8 mouse cellular contexts compared by ENCODE assay signal in the genomic region with DNA sequence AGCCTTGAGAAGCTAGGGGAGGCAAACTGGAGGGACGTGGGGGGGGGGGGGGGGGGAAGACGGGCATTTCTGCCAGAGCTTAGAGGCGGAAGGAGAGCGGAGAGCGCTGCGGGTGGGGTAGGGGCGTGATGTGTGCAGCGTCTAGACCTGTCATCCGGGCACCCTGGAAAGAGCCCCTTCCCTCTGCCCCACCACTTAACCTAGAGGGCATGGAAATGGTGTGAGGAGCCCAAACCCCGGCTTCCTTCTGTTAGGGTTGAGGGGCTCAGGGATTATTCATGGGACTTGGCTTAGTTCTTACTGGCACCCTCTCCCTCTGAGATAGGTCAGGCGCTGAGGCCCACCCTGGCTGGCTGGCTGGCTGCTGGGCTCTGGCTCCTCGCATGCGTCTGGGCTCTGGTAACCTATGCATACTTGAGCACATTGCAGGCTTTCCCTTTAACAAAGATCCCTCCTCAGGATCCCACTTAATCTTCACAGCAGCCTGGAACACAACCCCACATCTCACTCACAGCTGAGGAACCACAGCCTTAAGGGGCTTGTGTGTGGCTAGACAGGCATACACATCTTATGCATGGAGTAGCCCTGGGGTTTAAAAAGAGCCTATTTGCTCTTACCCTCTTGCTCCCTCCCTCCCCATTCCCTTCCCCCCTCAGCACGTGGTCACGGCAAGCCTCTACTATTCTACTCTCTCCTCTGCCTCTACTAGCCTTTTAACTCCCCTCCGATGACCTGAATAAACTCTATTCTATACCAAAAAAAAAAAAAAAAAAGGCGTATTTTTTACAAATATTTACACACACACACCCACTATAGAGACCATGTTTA. TPM values are rescaled to one million over a fixed set of nuclear protein-coding genes. Genes with fewer than 3 reads are reported as not detected.
A peak's percentile ranks its signal among the peaks of the same experiment; 100 is the strongest.
DNase-seq lines count a peak whose midpoint lies in the region; ATAC-seq and TF ChIP-seq lines count a peak whose summit lies in the region.

No protein-coding gene starts in this region.

- no peak overlapping the region for H3K4me3 ChIP-seq in gastrocnemius, adult 2 months
- no peak overlapping the region for H3K4me3 ChIP-seq in forebrain, embryonic 11.5 days (ENCODE audit: low read depth, low read length)
- H3K4me3 ChIP-seq in liver, embryonic 13.5 days (replicated peaks), result no peak overlapping the region

- WGBS in forebrain, embryonic 11.5 days, result 6% methylated on average over 16 of the region's 17 CpGs
- 40% methylated on average over 17 of the region's 17 CpGs for WGBS in liver, embryonic 13.5 days (ENCODE audit: insufficient replicate concordance)

- H3K36me3 ChIP-seq in forebrain, embryonic 11.5 days (ENCODE audit: control insufficient read depth, insufficient read depth, low read length), result no peaks in the 10 kb centered on the region
- H3K36me3 ChIP-seq in liver, embryonic 13.5 days, result no peaks in the 10 kb centered on the region

- no peak for DNase-seq in gastrocnemius, adult 2 months
- no peak for DNase-seq in gastrocnemius, adult 8-10 months (ENCODE audit: low spot score in 2 of 2)
- peak; percentile 91 for DNase-seq in A20 (ENCODE audit: low read depth, low spot score)
- peak; percentile 67 for DNase-seq in forebrain, embryonic 11.5 days (ENCODE audit: low spot score)
- DNase-seq in liver, embryonic 13.5 days, result no peak
- no peak for DNase-seq in urinary bladder, adult 18-20 months (ENCODE audit: low spot score in 2 of 2)
- DNase-seq in layer of hippocampus, postnatal 14 days (ENCODE audit: low spot score in 2 of 2), result no peak
- DNase-seq in adrenal gland, postnatal 25 days, result no peak

- no peak overlapping the region for H3K4me2 ChIP-seq in forebrain, embryonic 11.5 days (ENCODE audit: low read depth, low read length, severe bottlenecking)
- H3K4me2 ChIP-seq in liver, embryonic 13.5 days, result 0 out of 2 replicates have a peak overlapping the region, but pooled peaks have one; percentile 1

- H3K9ac ChIP-seq in forebrain, embryonic 11.5 days (ENCODE audit: low read length), result peak overlapping the region; percentile 74
- 0 out of 2 replicates have a peak overlapping the region, but pooled peaks have one; percentile 17 for H3K9ac ChIP-seq in liver, embryonic 13.5 days

- H3K27me3 ChIP-seq in forebrain, embryonic 11.5 days (ENCODE audit: control insufficient read depth, insufficient read depth, low read length), result no peaks in the 10 kb centered on the region
- peaks cover 17% of the 10 kb centered on the region for H3K27me3 ChIP-seq in liver, embryonic 13.5 days

- H3K9me3 ChIP-seq in forebrain, embryonic 11.5 days (ENCODE audit: control insufficient read depth, low read length), result no peaks in the 10 kb centered on the region
- no peaks in the 10 kb centered on the region for H3K9me3 ChIP-seq in liver, embryonic 13.5 days (replicated peaks)

- no peak for TF ChIP-seq CTCF in gastrocnemius, adult 2 months (IDR thresholded peaks at IDR 0.05)

- no peak for ATAC-seq in forebrain, embryonic 11.5 days (replicated peaks; ENCODE audit: low FRiP score)
- no peak for ATAC-seq in liver, embryonic 13.5 days (ENCODE audit: low read depth)

- H3K4me1 ChIP-seq in forebrain, embryonic 11.5 days (replicated peaks; ENCODE audit: control insufficient read depth, insufficient read depth, low read length), result peaks cover 25% of the 10 kb centered on the region
- peaks cover 84% of the 10 kb centered on the region for H3K4me1 ChIP-seq in liver, embryonic 13.5 days (replicated peaks)

- intact Hi-C loops in gastrocnemius, adult 2 months (cut with DNase I), result no loop called here

- H3K27ac ChIP-seq in gastrocnemius, adult 2 months, result peak overlapping the region; percentile 63; the same call in 1 of the 2 replicates
- peak overlapping the region; percentile 86 for H3K27ac ChIP-seq in forebrain, embryonic 11.5 days (ENCODE audit: low read depth, low read length)
- no peak overlapping the region for H3K27ac ChIP-seq in liver, embryonic 13.5 days

RNA-seq across cellular contexts. Expression of a gene that starts 24.1 kb away (rescaled TPM):
- total RNA-seq in gastrocnemius, adult 2 months (2021), result 100 to 1,000 TPM in 1 of 2 experiments, 10 to 100 TPM in 1; 58.5 to 108 TPM
- total RNA-seq in gastrocnemius, adult 8-10 months (2022), result 10 to 100 TPM; 50.9 to 76.9 (median 67.7) TPM
- polyA plus RNA-seq in forebrain, embryonic 11.5 days (2014; fragmentation: Nextera tagmentation; extraction: Ambion mirVana), result 3,230 and 3,412 TPM in 2 replicates
- 1,483 and 1,688 TPM in 2 replicates for polyA plus RNA-seq in liver, embryonic 13.5 days (2015; fragmentation: Nextera tagmentation; extraction: Ambion mirVana)
- total RNA-seq in layer of hippocampus, postnatal 14 days (2021), result 100 to 1,000 TPM; 453 to 549 TPM
- total RNA-seq in adrenal gland, postnatal 25 days (2021), result 556 and 574 TPM in 2 replicates

Comparison
In these comparisons a context has a peak if more than half of its experiments do, and no peak if none do; other contexts are left out.
1. DNase-seq: peak in A20 (single experiment) and forebrain, embryonic 11.5 days (single experiment); none in gastrocnemius, adult 2 months (single experiment), gastrocnemius, adult 8-10 months (0 of 2), liver, embryonic 13.5 days (single experiment), urinary bladder, adult 18-20 months (0 of 2), layer of hippocampus, postnatal 14 days (0 of 2) and adrenal gland, postnatal 25 days (single experiment).